Mouse (Mus musculus) urinary bladder, adult 18-20 months (tissue): ENCODE results near the gene Sema3d.

ENCODE experiments used
- DNase-seq, 2 experiments: peaks; one replicate each; pipeline ENCODE4 v3.0.0; 2022; ENCODE audit warnings: low spot score in 2 of 2, mixed read lengths in 2 of 2

Sema3d gene

DNA sequence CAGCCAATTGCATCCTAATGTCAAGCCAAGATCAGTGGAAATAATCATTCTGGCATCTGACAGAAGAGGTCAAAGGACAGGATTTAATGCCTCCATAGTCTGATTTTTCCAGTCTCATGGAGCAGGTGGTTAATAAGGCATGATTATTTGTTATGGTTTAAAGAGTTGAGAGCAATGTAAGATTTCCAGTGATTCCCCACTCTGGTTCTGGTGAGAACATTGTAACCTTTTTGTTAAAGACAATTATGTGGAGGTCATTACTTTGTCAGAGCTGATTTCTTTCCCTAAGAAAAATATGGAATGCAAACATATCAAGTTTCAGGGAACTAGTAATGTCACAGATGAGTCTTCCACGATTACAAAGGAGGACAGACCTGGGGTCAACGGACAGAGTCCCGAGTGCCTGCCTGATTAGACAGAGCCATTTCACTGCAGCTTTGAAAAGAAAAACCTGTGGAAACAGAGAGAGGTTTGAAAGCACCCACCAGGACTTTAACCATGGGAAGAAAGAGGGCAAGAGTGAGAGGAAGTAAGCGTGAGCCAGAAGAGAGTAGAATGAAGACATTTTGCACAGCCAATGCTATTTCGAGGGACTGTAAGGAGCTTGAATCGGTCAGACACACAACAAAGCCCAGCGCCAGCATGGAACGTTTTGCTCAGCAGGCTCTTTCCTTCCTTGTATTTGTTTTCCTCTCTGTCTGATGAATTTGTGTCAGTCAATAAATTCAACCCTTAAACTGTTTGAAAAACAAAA is 251.2 kb downstream of the Sema3d start:
- no peak for DNase-seq

DNA sequence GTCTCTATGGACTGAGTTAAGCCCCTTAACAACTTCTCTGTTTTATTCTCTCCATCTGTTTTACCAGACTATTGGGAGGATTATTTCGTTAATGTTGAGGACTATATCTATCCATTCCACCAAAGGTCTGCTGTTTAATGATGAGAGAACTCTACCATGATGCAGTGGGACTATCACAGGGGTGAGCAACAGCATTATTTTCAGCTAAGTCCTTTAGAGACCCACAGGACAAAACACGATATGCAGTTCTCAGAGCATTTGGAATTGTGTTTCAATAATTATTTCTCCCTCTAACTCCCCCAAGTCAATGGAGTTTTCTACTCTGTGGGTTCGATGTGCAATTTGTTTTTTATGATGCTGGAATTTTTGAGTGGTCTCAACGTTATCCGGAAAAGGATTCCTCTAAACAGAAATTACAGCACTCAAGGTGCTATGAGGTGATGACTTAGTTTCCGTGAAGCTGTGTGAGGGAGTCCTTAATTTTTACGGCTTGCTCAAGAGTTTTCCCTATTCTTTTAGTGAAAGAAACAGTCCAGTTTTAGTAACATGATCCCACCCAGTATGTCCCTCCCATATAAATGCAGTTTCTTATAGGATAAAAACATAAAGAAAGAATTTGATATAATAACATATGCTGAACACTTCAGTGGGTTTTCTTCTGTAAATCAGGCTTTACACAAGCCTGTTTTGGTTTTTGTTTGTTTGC is 254.7 kb downstream of the Sema3d start:
- DNase-seq = no peak
